Mouse (Mus musculus): ENCODE data around the gene Rbms2. TPM values are rescaled to one million over a fixed set of nuclear protein-coding genes. Genes with fewer than 3 reads are reported as not detected.

The Rbms2 gene
- polyA plus RNA-seq (2014; fragmentation: Nextera tagmentation; extraction: Ambion mirVana): 32.3 and 32.6 TPM in 2 replicates

DNA sequence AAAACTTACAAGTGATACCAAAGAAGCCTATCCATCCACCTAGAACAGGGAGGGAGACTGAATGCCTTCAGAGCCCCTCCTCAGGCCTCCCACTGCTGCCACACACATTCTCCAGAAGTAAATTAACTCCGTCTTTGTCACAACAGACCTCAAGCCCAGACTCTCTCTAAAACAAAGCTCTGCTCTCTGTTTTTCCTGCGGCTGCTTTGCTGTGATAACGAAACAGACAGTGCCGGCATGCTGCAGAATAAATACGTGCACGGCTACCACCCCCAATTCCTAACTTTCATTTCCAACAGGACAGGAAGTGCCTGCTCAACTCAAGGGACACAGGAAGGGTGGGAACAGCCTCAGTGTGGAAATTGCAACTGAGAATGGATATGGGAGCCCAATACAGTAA lies at the start of gene Rbms2:
TSS of gene Rbms2 (minus strand) at position 309 of the 400 bp plus-strand sequence.
- peak within 1 kb of the TSS; percentile 35 to 44 for H3K4me3 ChIP-seq (ENCODE audit: control insufficient read depth in 1 of 2, insufficient read depth in 1 of 2, low read depth in 1 of 2, low read length in 2 of 2)
- WGBS: 2% methylated on average over 6 of the region's 6 CpGs
- no peaks in the 10 kb centered on the region for H3K27me3 ChIP-seq (ENCODE audit: control insufficient read depth, insufficient read depth, low read length)
- H3K4me2 ChIP-seq (ENCODE audit: low read length): peak within 1 kb of the TSS; percentile 66
- peak within 1 kb of the TSS; percentile 72 for H3K9ac ChIP-seq (ENCODE audit: low read length)
- H3K4me1 ChIP-seq (ENCODE audit: control insufficient read depth in 2 of 2, insufficient read depth in 2 of 2, low read length in 2 of 2): peaks cover 2 to 10% of the 10 kb centered on the region in 2 experiments; a peak in 1 of 4 replicates
- H3K36me3 ChIP-seq (ENCODE audit: control insufficient read depth, insufficient read depth, low read length): no peaks in the 10 kb centered on the region
- ATAC-seq (ENCODE audit: insufficient number of reproducible peaks, insufficient read depth, low FRiP score, low read depth): 0 out of 2 replicates have a peak, but pooled peaks have one; percentile 62
- peak within 1 kb of the TSS; percentile 86 to 92 for H3K27ac ChIP-seq (replicated peaks in 1 of 2; ENCODE audit: control insufficient read depth in 1 of 2, insufficient read depth in 1 of 2, low read depth in 2 of 2, low read length in 2 of 2)
- no peaks in the 10 kb centered on the region for H3K9me3 ChIP-seq (ENCODE audit: control insufficient read depth, low read length)

DNA sequence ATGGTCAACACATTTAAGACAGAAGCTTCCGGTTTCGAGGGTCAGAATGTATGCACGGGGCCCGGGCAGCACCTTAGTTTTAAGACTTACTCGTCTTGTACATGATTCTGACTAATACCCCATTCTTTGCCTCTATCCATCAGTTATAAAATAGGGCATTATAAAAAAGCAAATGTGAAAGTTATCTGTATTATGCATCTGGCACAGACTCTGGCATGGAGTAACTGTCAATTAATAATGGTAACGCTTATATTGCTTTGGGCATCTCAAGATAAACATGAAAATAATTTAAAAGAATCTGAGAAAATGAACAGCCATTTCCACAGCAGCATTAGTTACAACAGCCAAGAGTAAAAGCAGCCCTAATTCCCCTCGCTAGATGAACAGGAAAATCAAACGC lies 47.9 kb upstream of the Rbms2 start:
- Histone ChIP-seq H3K4me2 (ENCODE audit: low read length) (no peak overlapping the region), H3K9ac (ENCODE audit: low read length) (no peak overlapping the region), H3K27ac (replicated peaks in 1 of 2; ENCODE audit: control insufficient read depth in 1 of 2, insufficient read depth in 1 of 2, low read depth in 2 of 2, low read length in 2 of 2) (no peak overlapping the region), H3K27me3 (ENCODE audit: control insufficient read depth, insufficient read depth, low read length) (no peaks in the 10 kb centered on the region), H3K9me3 (ENCODE audit: control insufficient read depth, low read length) (no peaks in the 10 kb centered on the region), H3K4me1 (ENCODE audit: control insufficient read depth in 2 of 2, insufficient read depth in 2 of 2, low read length in 2 of 2) (peaks cover 4 to 8% of the 10 kb centered on the region in 2 experiments), H3K36me3 (ENCODE audit: control insufficient read depth, insufficient read depth, low read length) (no peaks in the 10 kb centered on the region), H3K4me3 (ENCODE audit: control insufficient read depth in 1 of 2, insufficient read depth in 1 of 2, low read depth in 1 of 2, low read length in 2 of 2) (no peak overlapping the region)
- 87% methylated on average over 8 of the region's 8 CpGs for WGBS
- ATAC-seq (ENCODE audit: insufficient number of reproducible peaks, insufficient read depth, low FRiP score, low read depth): no peak

DNA sequence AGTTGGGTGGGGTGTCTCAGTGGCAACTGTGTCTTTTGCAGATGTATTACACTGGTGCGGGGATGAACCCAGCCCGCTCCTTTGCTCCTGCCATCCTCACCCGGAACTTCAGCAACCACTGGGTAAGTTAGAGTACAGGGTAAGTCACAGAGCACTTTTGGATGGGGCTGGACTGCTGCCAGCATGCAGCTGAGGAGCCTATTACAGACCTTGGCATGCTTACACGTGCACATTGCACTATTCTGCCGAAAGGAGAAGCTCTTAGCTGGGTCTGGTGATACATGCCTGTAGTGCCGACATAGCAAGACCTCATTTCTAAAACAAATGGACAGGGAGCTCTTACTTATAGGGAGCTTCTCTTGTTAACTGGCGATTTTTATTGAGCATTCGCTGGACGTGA lies 47.5 kb upstream of the Rbms2 start:
- 66% methylated on average over 9 of the region's 9 CpGs for WGBS
- H3K4me2 ChIP-seq (ENCODE audit: low read length): no peak overlapping the region
- no peak overlapping the region for H3K4me3 ChIP-seq (ENCODE audit: control insufficient read depth in 1 of 2, insufficient read depth in 1 of 2, low read depth in 1 of 2, low read length in 2 of 2)
- no peak overlapping the region for H3K9ac ChIP-seq (ENCODE audit: low read length)
- H3K4me1 ChIP-seq (ENCODE audit: control insufficient read depth in 2 of 2, insufficient read depth in 2 of 2, low read length in 2 of 2): peaks cover 4% of the 10 kb centered on the region in 2 experiments
- no peak overlapping the region for H3K27ac ChIP-seq (replicated peaks in 1 of 2; ENCODE audit: control insufficient read depth in 1 of 2, insufficient read depth in 1 of 2, low read depth in 2 of 2, low read length in 2 of 2)
- H3K27me3 ChIP-seq (ENCODE audit: control insufficient read depth, insufficient read depth, low read length): no peaks in the 10 kb centered on the region
- no peaks in the 10 kb centered on the region for H3K9me3 ChIP-seq (ENCODE audit: control insufficient read depth, low read length)
- H3K36me3 ChIP-seq (ENCODE audit: control insufficient read depth, insufficient read depth, low read length): no peaks in the 10 kb centered on the region
- no peak for ATAC-seq (ENCODE audit: insufficient number of reproducible peaks, insufficient read depth, low FRiP score, low read depth)

DNA sequence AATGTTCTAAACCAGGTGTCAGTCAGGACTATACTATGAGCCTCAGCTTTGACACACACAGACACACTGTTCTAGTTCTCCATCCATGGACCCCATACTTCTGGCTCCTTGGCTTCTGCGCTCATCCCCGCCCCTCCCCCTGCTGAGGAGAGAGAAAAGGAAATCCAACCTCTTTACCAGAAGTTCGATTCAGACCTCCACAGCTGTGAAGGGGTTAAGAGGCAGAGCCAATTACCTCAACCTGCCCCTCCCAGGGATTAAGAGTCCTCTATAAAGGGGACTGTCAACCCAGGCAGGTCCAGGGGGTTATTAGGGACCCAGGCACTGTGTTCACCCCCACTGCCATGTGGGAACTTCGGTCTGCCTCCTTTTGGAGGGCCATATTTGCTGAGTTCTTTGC lies 45.4 kb upstream of the Rbms2 start, which contains the start of gene Mip:
TSS of gene Mip (plus strand) at position 301 of the 400 bp plus-strand sequence.
- no peaks in the 10 kb centered on the region for H3K9me3 ChIP-seq (ENCODE audit: control insufficient read depth, low read length)
- WGBS: 46% methylated on average over 4 of the region's 4 CpGs
- H3K27ac ChIP-seq (replicated peaks in 1 of 2; ENCODE audit: control insufficient read depth in 1 of 2, insufficient read depth in 1 of 2, low read depth in 2 of 2, low read length in 2 of 2): no peak within 1 kb of the TSS
- H3K27me3 ChIP-seq (ENCODE audit: control insufficient read depth, insufficient read depth, low read length): no peaks in the 10 kb centered on the region
- no peak within 1 kb of the TSS for H3K4me3 ChIP-seq (ENCODE audit: control insufficient read depth in 1 of 2, insufficient read depth in 1 of 2, low read depth in 1 of 2, low read length in 2 of 2)
- H3K4me2 ChIP-seq (ENCODE audit: low read length): no peak within 1 kb of the TSS
- no peaks in the 10 kb centered on the region for H3K36me3 ChIP-seq (ENCODE audit: control insufficient read depth, insufficient read depth, low read length)
- no peak within 1 kb of the TSS for H3K9ac ChIP-seq (ENCODE audit: low read length)
- ATAC-seq (ENCODE audit: insufficient number of reproducible peaks, insufficient read depth, low FRiP score, low read depth): no peak
- peaks cover 0 to 4% of the 10 kb centered on the region in 2 experiments; a peak in 3 of 4 replicates for H3K4me1 ChIP-seq (ENCODE audit: control insufficient read depth in 2 of 2, insufficient read depth in 2 of 2, low read length in 2 of 2)

DNA sequence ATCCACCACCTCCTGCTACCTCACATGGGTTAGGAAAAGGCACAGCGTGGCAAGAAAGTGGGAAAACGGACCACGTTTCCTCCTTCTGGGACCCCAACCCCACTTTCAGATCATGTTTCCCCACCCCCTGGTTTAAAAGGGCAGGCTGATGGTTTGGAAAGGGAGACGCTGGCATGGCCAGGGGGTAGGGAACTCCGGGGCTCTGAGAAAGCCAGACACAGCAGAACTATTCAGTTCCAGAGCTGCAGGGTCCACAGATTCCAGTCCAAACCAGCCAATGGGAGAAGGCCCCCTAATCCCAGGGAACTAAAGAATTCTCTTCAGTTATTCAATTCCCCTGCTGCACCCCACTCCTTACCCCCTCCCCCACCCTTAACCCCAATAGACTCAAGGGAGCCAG lies 45.0 kb upstream of the Rbms2 start:
- Histone ChIP-seq H3K36me3 (ENCODE audit: control insufficient read depth, insufficient read depth, low read length) (no peaks in the 10 kb centered on the region), H3K9me3 (ENCODE audit: control insufficient read depth, low read length) (no peaks in the 10 kb centered on the region), H3K4me2 (ENCODE audit: low read length) (no peak overlapping the region), H3K27ac (replicated peaks in 1 of 2; ENCODE audit: control insufficient read depth in 1 of 2, insufficient read depth in 1 of 2, low read depth in 2 of 2, low read length in 2 of 2) (no peak overlapping the region), H3K9ac (ENCODE audit: low read length) (no peak overlapping the region), H3K4me1 (ENCODE audit: control insufficient read depth in 2 of 2, insufficient read depth in 2 of 2, low read length in 2 of 2) (peaks cover 0 to 4% of the 10 kb centered on the region in 2 experiments; a peak in 3 of 4 replicates), H3K4me3 (ENCODE audit: control insufficient read depth in 1 of 2, insufficient read depth in 1 of 2, low read depth in 1 of 2, low read length in 2 of 2) (no peak overlapping the region), H3K27me3 (ENCODE audit: control insufficient read depth, insufficient read depth, low read length) (no peaks in the 10 kb centered on the region)
- WGBS: 36% methylated on average over 5 of the region's 5 CpGs
- no peak for ATAC-seq (ENCODE audit: insufficient number of reproducible peaks, insufficient read depth, low FRiP score, low read depth)

DNA sequence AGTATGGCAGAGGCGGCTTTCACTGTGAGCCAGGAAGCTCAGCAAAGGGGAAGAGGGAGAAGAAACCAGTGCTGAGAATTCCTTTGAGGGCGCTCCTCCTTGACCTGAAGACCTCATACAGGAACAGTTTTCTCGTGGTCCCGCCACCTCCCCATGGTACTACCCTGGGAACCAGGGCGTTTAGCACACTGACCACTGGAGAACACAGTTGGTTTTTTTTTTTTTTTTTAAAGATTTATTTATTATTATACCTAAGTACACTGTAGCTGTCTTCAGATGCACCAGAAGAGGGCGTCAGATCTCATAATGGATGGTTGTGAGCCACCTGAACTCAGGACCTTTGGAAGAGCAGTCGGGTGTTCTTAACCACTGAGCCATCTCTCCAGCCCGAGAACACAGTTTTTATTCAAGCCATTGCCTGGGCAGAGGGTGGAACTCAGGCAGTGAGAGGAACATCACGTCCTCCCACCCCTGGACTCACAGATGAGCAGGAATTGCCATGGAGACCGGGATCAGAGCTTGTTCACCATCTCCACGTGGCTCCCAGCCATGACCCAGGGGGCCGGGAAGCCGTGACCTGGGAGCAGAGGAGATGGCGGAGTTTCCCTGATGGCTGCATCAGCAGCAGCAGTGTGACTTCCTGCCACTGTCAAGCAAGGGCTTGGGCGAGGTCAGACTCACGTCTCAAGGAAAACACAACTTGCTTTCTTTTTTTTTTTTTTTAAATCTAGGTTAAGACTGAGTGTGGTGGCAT lies 41.6 kb upstream of the Rbms2 start:
- no peak for ATAC-seq (ENCODE audit: insufficient number of reproducible peaks, insufficient read depth, low FRiP score, low read depth)
- Histone ChIP-seq H3K9me3 (ENCODE audit: control insufficient read depth, low read length) (no peaks in the 10 kb centered on the region), H3K4me1 (ENCODE audit: control insufficient read depth in 2 of 2, insufficient read depth in 2 of 2, low read length in 2 of 2) (peaks cover 0 to 4% of the 10 kb centered on the region in 2 experiments; a peak in 3 of 4 replicates), H3K9ac (ENCODE audit: low read length) (no peak overlapping the region), H3K4me2 (ENCODE audit: low read length) (no peak overlapping the region), H3K27me3 (ENCODE audit: control insufficient read depth, insufficient read depth, low read length) (no peaks in the 10 kb centered on the region), H3K36me3 (ENCODE audit: control insufficient read depth, insufficient read depth, low read length) (no peaks in the 10 kb centered on the region), H3K27ac (replicated peaks in 1 of 2; ENCODE audit: control insufficient read depth in 1 of 2, insufficient read depth in 1 of 2, low read depth in 2 of 2, low read length in 2 of 2) (no peak overlapping the region), H3K4me3 (ENCODE audit: control insufficient read depth in 1 of 2, insufficient read depth in 1 of 2, low read depth in 1 of 2, low read length in 2 of 2) (no peak overlapping the region)
- 55% methylated on average over 16 of the region's 16 CpGs for WGBS

DNA sequence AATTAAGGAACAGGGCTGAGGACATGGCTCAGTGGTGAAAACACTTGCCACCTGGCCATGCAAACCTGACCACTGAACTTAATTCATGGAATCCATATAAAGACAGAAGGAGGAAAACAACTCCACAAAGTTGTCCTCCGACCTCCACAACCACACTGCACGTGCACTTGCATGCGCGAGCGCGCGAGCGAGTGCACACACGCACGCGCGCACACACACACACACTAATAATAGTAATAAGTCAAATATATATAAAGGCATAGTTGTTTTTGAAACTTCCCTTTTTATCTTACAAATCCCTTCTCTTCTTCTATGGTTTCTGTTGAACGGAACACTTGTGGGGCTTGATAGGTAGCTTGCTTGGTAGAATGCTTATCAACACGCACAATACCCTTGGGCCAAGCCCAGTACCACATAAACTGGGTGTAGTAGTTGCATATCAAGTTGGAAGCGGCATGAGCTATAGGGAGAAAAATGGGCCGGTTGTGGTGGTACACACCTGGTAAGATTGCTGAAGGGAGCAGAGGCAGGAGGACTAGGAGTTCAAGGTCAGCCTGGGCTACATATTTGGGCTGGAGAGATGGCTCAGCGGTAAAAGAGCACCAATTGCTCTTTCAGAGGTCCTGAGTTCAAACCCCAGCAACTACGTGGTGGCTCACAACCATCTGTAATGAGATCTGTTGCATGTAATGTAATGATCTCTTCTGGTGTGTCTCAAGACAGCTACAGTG lies 38.5 kb upstream of the Rbms2 start:
- Histone ChIP-seq H3K9ac (ENCODE audit: low read length) (no peak overlapping the region), H3K27ac (replicated peaks in 1 of 2; ENCODE audit: control insufficient read depth in 1 of 2, insufficient read depth in 1 of 2, low read depth in 2 of 2, low read length in 2 of 2) (no peak overlapping the region), H3K9me3 (ENCODE audit: control insufficient read depth, low read length) (no peaks in the 10 kb centered on the region), H3K27me3 (ENCODE audit: control insufficient read depth, insufficient read depth, low read length) (no peaks in the 10 kb centered on the region), H3K4me2 (ENCODE audit: low read length) (no peak overlapping the region), H3K4me1 (ENCODE audit: control insufficient read depth in 2 of 2, insufficient read depth in 2 of 2, low read length in 2 of 2) (no peaks in the 10 kb centered on the region), H3K4me3 (ENCODE audit: control insufficient read depth in 1 of 2, insufficient read depth in 1 of 2, low read depth in 1 of 2, low read length in 2 of 2) (no peak overlapping the region), H3K36me3 (ENCODE audit: control insufficient read depth, insufficient read depth, low read length) (no peaks in the 10 kb centered on the region)
- ATAC-seq (ENCODE audit: insufficient number of reproducible peaks, insufficient read depth, low FRiP score, low read depth): no peak
- WGBS: 90% methylated on average over 18 of the region's 18 CpGs
